Mouse (Mus musculus) heart, embryonic 15.5 days (tissue): ENCODE results near the gene Usp3. TPM values are rescaled to one million over a fixed set of nuclear protein-coding genes. Genes with fewer than 3 reads are reported as not detected.

Experiments used
- ATAC-seq: fragments of 200-750 bp; cut with Nextera tagmentation; replicated peaks from 2 replicates; pipeline ENCODE4 v1.8.0; 2017; ENCODE audit warnings: low read depth, moderate TSS enrichment; ENCODE audit not compliant: insufficient number of reproducible peaks, insufficient read depth, low FRiP score
- H3K27ac ChIP-seq: fragments of 300-500 bp; sonication (generic); 2 replicates; pipeline ENCODE4 v1.5.1; 2015; ENCODE audit warnings: mild to moderate bottlenecking, inconsistent platforms
- H3K27me3 ChIP-seq: fragments of 300-500 bp; sonication (generic); 2 replicates; pipeline ENCODE4 v1.6.1; 2015; ENCODE audit warnings: inconsistent platforms
- H3K36me3 ChIP-seq: fragments of 300-500 bp; sonication (generic); 2 replicates; pipeline ENCODE4 v1.6.1; 2015; ENCODE audit warnings: mild to moderate bottlenecking, inconsistent platforms
- H3K4me1 ChIP-seq: fragments of 300-500 bp; sonication (generic); replicated peaks from 2 replicates; pipeline ENCODE4 v1.6.1; 2015; ENCODE audit warnings: inconsistent platforms
- H3K4me2 ChIP-seq: fragments of 300-500 bp; sonication (generic); 2 replicates; pipeline ENCODE4 v1.6.1; 2015; ENCODE audit warnings: inconsistent platforms, mild to moderate bottlenecking, moderate library complexity
- H3K4me3 ChIP-seq: fragments of 300-500 bp; sonication (generic); 2 replicates; pipeline ENCODE4 v1.5.1; 2015; ENCODE audit warnings: mild to moderate bottlenecking, inconsistent platforms
- H3K9ac ChIP-seq: fragments of 300-500 bp; sonication (generic); 2 replicates; pipeline ENCODE4 v1.6.1; 2015; ENCODE audit warnings: mild to moderate bottlenecking, inconsistent platforms
- H3K9me3 ChIP-seq: fragments of 300-500 bp; sonication (generic); replicated peaks from 2 replicates; pipeline ENCODE4 v1.6.1; 2016; ENCODE audit warnings: inconsistent platforms
- WGBS: fragments of 180-500 bp; shearing (Covaris S2); methylation state at CpG from one replicate; pipeline ENCODE4 v1.1.7; 2015; ENCODE audit warnings: mixed read lengths; 5-methylcytosine and 5-hydroxymethylcytosine counted together
- polyA plus RNA-seq: library from polyadenylated mRNA; unstranded; fragments of >200 nt; fragmentation: Nextera tagmentation; extraction: Ambion mirVana; gene quantifications from 2 replicates; pipeline ENCODE4 v1.2.1, GENCODE M21; 2015

The Usp3 gene
- polyA plus RNA-seq, 1 experiment from 2014 or later, result 30.5 TPM

DNA sequence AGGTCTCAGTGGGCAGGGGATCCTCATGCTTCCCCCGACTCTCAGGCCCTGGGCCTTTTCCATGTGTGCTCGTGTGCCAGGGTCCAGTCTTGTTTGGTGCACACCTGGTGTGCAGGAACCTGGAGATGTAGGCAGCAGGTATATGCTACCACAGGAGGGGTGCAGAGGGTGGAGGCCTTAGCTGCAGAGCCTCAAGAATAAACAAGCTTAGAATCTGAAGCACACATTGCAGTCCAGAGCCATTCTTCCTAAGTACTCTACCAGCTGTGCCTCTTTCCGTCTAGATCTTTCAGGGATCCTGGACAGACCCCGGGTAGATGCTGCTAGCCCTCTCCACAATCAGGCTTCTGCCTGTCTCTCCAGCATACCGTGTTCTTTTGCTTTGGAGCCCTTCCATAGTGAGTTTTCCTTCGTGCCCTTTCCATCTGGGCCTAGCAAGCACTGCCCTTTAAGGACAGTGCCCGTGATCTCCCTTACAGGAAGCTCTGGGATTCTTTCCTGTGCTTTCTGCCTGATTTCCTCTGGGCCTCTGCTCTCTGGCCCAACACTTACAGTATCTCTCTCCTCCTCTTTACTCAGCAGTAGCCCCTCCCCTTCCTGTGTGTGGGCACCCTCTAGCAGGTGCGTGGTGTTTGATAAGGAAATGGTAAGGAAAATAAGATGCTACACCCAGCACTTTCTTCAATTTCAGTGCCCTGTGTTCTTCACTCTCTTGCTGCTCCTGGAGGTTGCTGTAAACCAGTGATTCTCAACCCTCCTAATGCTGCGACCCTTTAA, 87.6 kb downstream of the Usp3 start:
- no peak overlapping the region for H3K9ac ChIP-seq
- no peak for ATAC-seq
- WGBS, result 62% methylated on average over 9 of the region's 9 CpGs

DNA sequence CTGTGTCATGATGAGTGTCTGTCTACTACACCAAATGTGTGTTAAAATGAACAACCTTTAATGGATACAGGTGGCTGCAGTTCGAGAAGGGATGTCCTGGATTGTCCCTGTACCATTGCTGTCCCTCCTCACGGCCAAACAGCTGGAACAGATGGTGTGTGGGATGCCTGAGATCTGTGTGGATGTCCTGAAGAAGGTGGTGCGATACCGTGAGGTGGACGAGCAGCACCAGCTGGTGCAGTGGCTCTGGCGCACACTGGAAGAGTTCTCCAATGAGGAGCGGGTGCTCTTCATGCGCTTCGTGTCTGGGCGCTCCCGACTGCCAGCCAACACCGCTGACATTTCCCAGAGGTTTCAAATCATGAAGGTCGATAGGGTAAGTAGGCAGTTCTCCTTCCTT, 88.4 kb downstream of the Usp3 start:
- H3K9ac ChIP-seq, result no peak overlapping the region
- H3K27me3 ChIP-seq, result no peaks in the 10 kb centered on the region
- H3K4me2 ChIP-seq, result no peak overlapping the region
- no peak overlapping the region for H3K27ac ChIP-seq
- peaks cover 43% of the 10 kb centered on the region for H3K36me3 ChIP-seq
- peaks cover 8% of the 10 kb centered on the region for H3K4me1 ChIP-seq
- H3K4me3 ChIP-seq, result no peak overlapping the region
- H3K9me3 ChIP-seq, result no peaks in the 10 kb centered on the region
- no peak for ATAC-seq
- WGBS, result 85% methylated on average over 13 of the region's 13 CpGs

More for the DNA sequence above, 87.6 kb downstream of the Usp3 start:
- Histone ChIP-seq H3K9me3 (no peaks in the 10 kb centered on the region), H3K36me3 (peaks cover 42% of the 10 kb centered on the region), H3K4me2 (no peak overlapping the region), H3K27ac (no peak overlapping the region; the same call in 1 of the 2 replicates), H3K4me3 (no peak overlapping the region), H3K27me3 (no peaks in the 10 kb centered on the region), H3K4me1 (peaks cover 12% of the 10 kb centered on the region)

DNA sequence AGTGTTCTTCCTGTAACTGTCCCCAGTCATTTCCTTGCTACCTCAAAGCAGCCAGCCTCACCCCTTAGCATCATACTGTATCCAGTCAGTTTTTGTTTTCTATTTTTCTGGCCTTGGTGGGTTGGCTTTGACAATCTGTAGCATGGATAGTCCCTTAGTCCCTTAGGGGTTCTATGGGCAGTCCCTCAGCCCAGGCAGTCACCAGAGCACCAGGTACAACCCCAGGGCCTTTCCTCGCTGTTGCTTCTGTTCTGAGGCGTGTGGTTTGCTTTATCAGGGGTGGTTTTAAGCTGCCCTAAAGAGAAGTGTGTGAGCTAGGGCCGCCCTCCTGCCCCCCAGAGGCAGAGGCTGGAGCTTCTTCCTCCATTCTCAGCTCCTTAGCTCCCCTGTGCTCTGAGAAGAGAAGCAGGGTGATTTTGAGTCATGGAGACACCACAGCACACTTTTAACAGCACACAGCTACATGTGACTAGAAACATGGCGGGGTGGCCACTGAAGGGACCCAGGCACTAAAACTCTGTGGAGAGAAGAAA, 89.0 kb downstream of the Usp3 start:
- no peak overlapping the region for H3K4me2 ChIP-seq
- WGBS, result 74% methylated on average over 4 of the region's 4 CpGs
- no peak overlapping the region for H3K27ac ChIP-seq
- H3K36me3 ChIP-seq, result peaks cover 37% of the 10 kb centered on the region
- no peak for ATAC-seq
- H3K4me3 ChIP-seq, result no peak overlapping the region
- no peak overlapping the region for H3K9ac ChIP-seq
- peaks cover 8% of the 10 kb centered on the region for H3K4me1 ChIP-seq
- no peaks in the 10 kb centered on the region for H3K9me3 ChIP-seq
- H3K27me3 ChIP-seq, result no peaks in the 10 kb centered on the region

DNA sequence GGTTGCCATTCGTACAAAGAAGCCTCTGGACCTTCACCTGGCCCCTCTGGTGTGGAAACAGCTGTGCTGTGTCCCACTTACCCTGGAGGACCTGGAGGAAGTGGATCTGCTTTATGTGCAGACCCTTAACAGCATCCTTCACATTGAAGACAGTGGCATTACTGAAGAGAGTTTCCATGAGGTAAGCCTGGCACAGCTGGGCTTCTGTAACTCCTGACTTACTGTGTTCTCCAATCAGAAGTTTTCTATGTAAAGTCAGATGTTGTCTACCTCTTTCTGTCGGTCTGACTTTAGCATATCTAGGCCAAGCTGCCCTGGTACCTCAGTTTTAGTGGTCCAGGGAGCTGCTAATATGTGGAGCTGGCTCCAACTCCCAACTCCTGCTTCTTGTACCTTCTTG, 91.7 kb downstream of the Usp3 start:
- ATAC-seq, result no peak
- H3K36me3 ChIP-seq, result peaks cover 49% of the 10 kb centered on the region

DNA sequence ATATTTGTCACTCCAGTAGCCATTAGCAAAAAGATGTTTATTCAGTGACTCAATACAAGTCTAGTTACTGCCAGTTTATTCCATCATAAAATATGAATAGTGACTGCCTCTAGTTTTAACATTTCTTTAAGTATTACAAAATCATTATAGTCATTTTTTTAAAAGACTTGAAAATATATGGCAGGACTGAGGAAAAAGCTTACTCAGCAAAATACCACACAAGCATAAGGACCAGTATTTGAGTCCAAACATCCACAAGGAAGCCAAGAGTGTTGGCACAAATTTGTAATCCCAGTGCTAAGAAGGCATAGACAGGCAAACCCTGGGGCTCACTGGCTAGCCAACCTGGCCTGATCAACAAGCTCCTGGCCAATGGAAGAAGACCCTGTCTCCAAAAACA, 99.0 kb downstream of the Usp3 start:
- Histone ChIP-seq H3K4me1 (no peaks in the 10 kb centered on the region), H3K9me3 (no peaks in the 10 kb centered on the region), H3K4me3 (no peak overlapping the region), H3K36me3 (peaks cover 71% of the 10 kb centered on the region), H3K27me3 (no peaks in the 10 kb centered on the region), H3K4me2 (no peak overlapping the region), H3K9ac (no peak overlapping the region), H3K27ac (no peak overlapping the region)
- ATAC-seq, result no peak

More for the DNA sequence above, 91.7 kb downstream of the Usp3 start:
- Histone ChIP-seq H3K4me2 (no peak overlapping the region), H3K9ac (no peak overlapping the region), H3K4me3 (no peak overlapping the region), H3K27ac (no peak overlapping the region), H3K27me3 (no peaks in the 10 kb centered on the region), H3K4me1 (peaks cover 8% of the 10 kb centered on the region), H3K9me3 (no peaks in the 10 kb centered on the region)
- 85% methylated on average over 2 of the region's 2 CpGs for WGBS

DNA sequence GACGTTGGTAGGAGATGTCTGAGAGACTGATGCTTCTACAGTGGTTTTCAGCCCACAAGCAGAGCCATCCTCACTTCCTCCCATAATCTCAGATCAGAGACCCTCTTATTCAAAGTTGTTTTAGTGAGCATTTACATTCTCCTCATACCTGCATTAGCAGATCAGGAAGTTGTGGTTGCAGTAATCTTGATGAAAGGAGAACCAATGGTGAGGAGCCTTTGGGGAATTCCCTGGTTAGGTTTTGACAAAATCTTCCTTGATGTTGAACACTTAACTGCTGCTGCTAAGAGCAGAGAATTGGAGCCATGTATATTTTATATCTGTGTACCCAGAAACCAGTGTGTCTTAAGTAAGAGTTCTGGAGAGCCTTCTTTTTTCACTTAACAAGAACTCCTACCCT, 100.6 kb downstream of the Usp3 start:
- Histone ChIP-seq H3K4me3 (no peak overlapping the region), H3K36me3 (peaks cover 77% of the 10 kb centered on the region), H3K27ac (no peak overlapping the region), H3K27me3 (no peaks in the 10 kb centered on the region), H3K9ac (no peak overlapping the region), H3K4me2 (no peak overlapping the region), H3K9me3 (no peaks in the 10 kb centered on the region), H3K4me1 (no peaks in the 10 kb centered on the region)
- no peak for ATAC-seq
- 84% methylated on average over 1 of the region's 1 CpGs for WGBS

DNA sequence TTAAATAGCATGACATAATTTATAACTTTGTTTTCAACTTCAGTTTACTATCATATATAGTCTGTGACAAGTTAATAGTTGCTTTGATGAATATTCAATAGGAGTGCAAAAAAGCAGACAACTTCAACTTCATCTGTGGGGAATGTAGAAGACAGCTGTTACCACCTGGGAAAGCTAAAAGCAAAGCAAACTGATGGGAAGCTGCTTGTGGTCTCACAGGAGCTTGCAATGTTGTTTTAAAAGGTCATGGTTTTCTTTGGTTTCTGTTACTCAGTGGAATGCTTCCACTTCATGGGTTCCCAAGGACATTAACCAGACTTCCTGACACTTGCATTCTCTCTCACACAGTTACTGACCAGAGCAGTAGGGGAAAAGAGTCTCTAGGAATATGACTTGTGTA, 104.2 kb downstream of the Usp3 start:
- Histone ChIP-seq H3K27me3 (no peaks in the 10 kb centered on the region), H3K4me3 (no peak overlapping the region), H3K36me3 (peaks cover 81% of the 10 kb centered on the region), H3K4me2 (no peak overlapping the region), H3K9me3 (no peaks in the 10 kb centered on the region), H3K27ac (no peak overlapping the region), H3K9ac (no peak overlapping the region), H3K4me1 (no peaks in the 10 kb centered on the region)
- no peak for ATAC-seq

DNA sequence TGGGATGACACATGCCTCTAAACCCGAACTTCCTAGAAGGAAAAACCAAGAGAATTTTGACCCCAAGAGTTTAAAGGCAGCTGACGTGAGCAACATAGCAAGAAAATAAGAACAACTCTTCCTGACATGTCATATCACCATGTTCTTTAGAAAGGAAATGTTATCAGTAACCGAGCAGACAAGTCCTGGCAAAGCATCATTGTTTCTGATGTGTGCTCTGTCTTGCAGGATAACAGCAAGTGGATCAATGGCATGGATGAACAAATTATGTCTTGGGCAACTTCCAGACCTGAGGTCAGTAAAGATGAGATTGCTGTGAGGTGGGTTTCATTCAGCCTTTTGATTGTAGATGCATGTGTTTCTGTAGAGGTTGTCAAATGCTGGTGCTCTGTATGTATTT, 109.5 kb downstream of the Usp3 start:
- WGBS, result 78% methylated on average over 3 of the region's 3 CpGs
- Histone ChIP-seq H3K9me3 (no peaks in the 10 kb centered on the region), H3K36me3 (peaks cover 62% of the 10 kb centered on the region), H3K9ac (no peak overlapping the region), H3K27me3 (no peaks in the 10 kb centered on the region), H3K4me2 (no peak overlapping the region), H3K4me1 (no peaks in the 10 kb centered on the region), H3K27ac (no peak overlapping the region), H3K4me3 (no peak overlapping the region)
- no peak for ATAC-seq

DNA sequence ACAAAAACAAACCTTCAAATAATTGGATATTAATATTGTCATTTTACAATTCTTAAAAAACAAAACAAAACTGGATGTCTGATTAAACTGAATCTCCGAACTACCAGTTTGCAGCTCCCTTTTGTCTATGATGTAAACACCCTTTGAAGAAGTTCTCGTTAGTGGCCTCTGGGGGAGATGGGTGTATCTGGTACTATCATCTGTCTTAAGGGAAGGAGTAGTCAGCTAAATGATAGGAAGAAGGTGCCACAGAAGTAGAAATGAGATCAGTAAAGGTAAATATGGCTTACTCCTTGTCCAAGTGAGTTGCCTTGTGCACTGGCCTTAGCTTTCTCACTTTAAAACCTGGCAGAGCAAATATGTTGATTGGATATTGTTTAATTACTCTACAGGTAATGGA, 115.2 kb downstream of the Usp3 start:
- Histone ChIP-seq H3K27me3 (no peaks in the 10 kb centered on the region), H3K4me3 (no peak overlapping the region), H3K27ac (no peak overlapping the region), H3K9ac (no peak overlapping the region), H3K4me2 (no peak overlapping the region), H3K4me1 (no peaks in the 10 kb centered on the region), H3K36me3 (peaks cover 42% of the 10 kb centered on the region), H3K9me3 (no peaks in the 10 kb centered on the region)
- no peak for ATAC-seq
- 85% methylated on average over 2 of the region's 2 CpGs for WGBS

DNA sequence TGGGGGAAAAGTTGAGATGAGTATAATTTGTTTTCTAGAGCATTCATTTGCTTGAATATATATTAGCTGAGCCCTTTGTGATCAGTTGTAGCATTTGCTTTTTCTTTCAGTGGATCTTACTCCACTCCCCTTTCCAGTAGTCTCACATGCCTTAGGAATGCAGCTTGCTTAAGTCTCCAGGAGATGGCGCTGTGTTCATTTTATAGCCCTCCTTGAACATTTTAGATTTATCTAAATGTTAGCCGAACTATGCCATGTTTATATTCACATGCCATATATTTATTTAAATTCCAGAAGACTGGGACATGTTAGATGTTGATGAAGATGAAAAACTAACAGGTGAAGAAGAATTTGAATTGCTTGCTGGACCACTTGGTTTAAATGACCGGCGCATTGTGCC, 127.9 kb downstream of the Usp3 start:
- Histone ChIP-seq H3K27ac (no peak overlapping the region), H3K27me3 (no peaks in the 10 kb centered on the region), H3K4me2 (no peak overlapping the region), H3K36me3 (peaks cover 52% of the 10 kb centered on the region), H3K4me1 (no peaks in the 10 kb centered on the region), H3K9ac (no peak overlapping the region), H3K9me3 (no peaks in the 10 kb centered on the region), H3K4me3 (no peak overlapping the region)
- ATAC-seq, result no peak
- 55% methylated on average over 4 of the region's 4 CpGs for WGBS
